Mouse (Mus musculus): ENCODE results near the gene Ankfy1. TPM values are rescaled to one million over a fixed set of nuclear protein-coding genes. Genes with fewer than 3 reads are reported as not detected.

The Ankfy1 gene
- total RNA-seq, 2 experiments from 2014 or later: 21.4 to 21.9 TPM

Small RNA genes lying within 50 kb of the gene (microRNA-seq; reads per million reads assigned to microRNA genes)
- 0 reads per million in 2 experiments for gene Gm25678

Other genes starting within 250 kb of the Ankfy1 start
- gene Mybbp1a, start 248.7 kb upstream of the Ankfy1 start, total RNA-seq (2021): 10 to 100 TPM; 38.0 to 38.4 TPM
- gene Spns2, start 200.1 kb upstream of the Ankfy1 start, total RNA-seq (2021): 10 to 100 TPM; 16.5 to 16.8 TPM
- under 1 TPM in 1 of 2 experiments, not detected in 1; 0.10 TPM for gene Spns3, start 139.5 kb upstream of the Ankfy1 start, total RNA-seq (2021)
- gene Ube2g1, start 82.7 kb upstream of the Ankfy1 start, total RNA-seq (2021): 10 to 100 TPM; 54.9 to 60.6 TPM
- 10 to 100 TPM; 11.4 to 11.6 TPM for gene Cyb5d2, start 106.1 kb downstream of the Ankfy1 start, total RNA-seq (2021)
- gene Zzef1, start 106.2 kb downstream of the Ankfy1 start, total RNA-seq (2021): 10 to 100 TPM; 24.4 to 29.0 TPM